Mouse (Mus musculus) testis, adult 2 months (tissue): ENCODE results near the gene Tgm7.

Source experiments
- CTCF ChIP-seq: fragments of 200-500 bp; IDR thresholded peaks from 2 replicates; pipeline ENCODE4 v1.5.1; 2012; ENCODE audit warnings: low read depth, mild to moderate bottlenecking, inconsistent platforms, low read length, moderate library complexity; ENCODE audit not compliant: control insufficient read depth, insufficient read depth, insufficient replicate concordance
- POLR2A ChIP-seq: fragments of 200-500 bp; IDR thresholded peaks from 2 replicates; pipeline ENCODE4 v1.6.1; 2012; ENCODE audit warnings: low read depth, mild to moderate bottlenecking, inconsistent platforms, low read length, moderate library complexity; ENCODE audit not compliant: control insufficient read depth

- TF ChIP-seq CTCF (no peak), POLR2A (no peak)
Measured at GRCm38 (mm10) chr2:121074747-121075146, 34.8 kb downstream of the Tgm7 start.
